Mouse (Mus musculus): Measurements from ENCODE around the gene Ctnnd2. TPM values are rescaled to one million over a fixed set of nuclear protein-coding genes. Genes with fewer than 3 reads are reported as not detected.

The Ctnnd2 gene
- polyA plus RNA-seq, 1 experiment: 0.08 TPM

GRCm38 (mm10) chr15:30369997-30370396 is 197.6 kb downstream of the Ctnnd2 start:
- Histone ChIP-seq H3K36me3 (replicated peaks; ENCODE audit: low read length) (no peaks in the 10 kb centered on the region), H3K4me3 (replicated peaks) (no peak overlapping the region), H3K9me3 (peaks cover 13% of the 10 kb centered on the region; the same call in 1 of the 2 replicates), H3K4me1 (no peaks in the 10 kb centered on the region), H3K27me3 (replicated peaks) (no peaks in the 10 kb centered on the region)
- no peak for TF ChIP-seq GATA1 (IDR thresholded peaks at IDR 0.05; ENCODE audit: borderline replicate concordance, low read length)
- no peak for TF ChIP-seq FLI1 (IDR thresholded peaks at IDR 0.05; ENCODE audit: low read length)

- Histone ChIP-seq H3K4me1 (no peaks in the 10 kb centered on the region), H3K36me3 (replicated peaks; ENCODE audit: low read length) (no peaks in the 10 kb centered on the region), H3K4me3 (replicated peaks) (no peak overlapping the region), H3K27me3 (replicated peaks) (no peaks in the 10 kb centered on the region), H3K9me3 (peaks cover 14% of the 10 kb centered on the region; the same call in 1 of the 2 replicates)
- TF ChIP-seq GATA1 (IDR thresholded peaks at IDR 0.05; ENCODE audit: borderline replicate concordance, low read length): no peak
- no peak for TF ChIP-seq FLI1 (IDR thresholded peaks at IDR 0.05; ENCODE audit: low read length)
Measured at GRCm38 (mm10) chr15:30371151-30371550, 198.8 kb downstream of the Ctnnd2 start.

GRCm38 (mm10) chr15:30373654-30374215 is 201.3 kb downstream of the Ctnnd2 start:
- Histone ChIP-seq H3K4me3 (replicated peaks) (no peak overlapping the region), H3K4me1 (no peaks in the 10 kb centered on the region), H3K36me3 (replicated peaks; ENCODE audit: low read length) (no peaks in the 10 kb centered on the region), H3K9me3 (peaks cover 11% of the 10 kb centered on the region; the same call in 1 of the 2 replicates), H3K27me3 (replicated peaks) (no peaks in the 10 kb centered on the region)
- no peak for TF ChIP-seq GATA1 (IDR thresholded peaks at IDR 0.05; ENCODE audit: borderline replicate concordance, low read length)
- TF ChIP-seq FLI1 (IDR thresholded peaks at IDR 0.05; ENCODE audit: low read length): no peak

- Histone ChIP-seq H3K27me3 (replicated peaks) (no peaks in the 10 kb centered on the region), H3K4me1 (no peaks in the 10 kb centered on the region), H3K36me3 (replicated peaks; ENCODE audit: low read length) (no peaks in the 10 kb centered on the region), H3K4me3 (replicated peaks) (no peak overlapping the region), H3K9me3 (peaks cover 11% of the 10 kb centered on the region; the same call in 1 of the 2 replicates)
- TF ChIP-seq FLI1 (IDR thresholded peaks at IDR 0.05; ENCODE audit: low read length): no peak
- no peak for TF ChIP-seq GATA1 (IDR thresholded peaks at IDR 0.05; ENCODE audit: borderline replicate concordance, low read length)
Measured at GRCm38 (mm10) chr15:30374907-30375306, 202.5 kb downstream of the Ctnnd2 start.

GRCm38 (mm10) chr15:30383075-30383842 is 210.9 kb downstream of the Ctnnd2 start:
- no peak for TF ChIP-seq GATA1 (IDR thresholded peaks at IDR 0.05; ENCODE audit: borderline replicate concordance, low read length)
- TF ChIP-seq FLI1 (IDR thresholded peaks at IDR 0.05; ENCODE audit: low read length): no peak
- 0 out of 2 replicates have a peak, but pooled peaks cover 3% of the 10 kb centered on the region for H3K9me3 ChIP-seq
- H3K4me1 ChIP-seq: no peaks in the 10 kb centered on the region
- no peak overlapping the region for H3K4me3 ChIP-seq (replicated peaks)
- H3K27me3 ChIP-seq (replicated peaks): no peaks in the 10 kb centered on the region
- H3K36me3 ChIP-seq (replicated peaks; ENCODE audit: low read length): no peaks in the 10 kb centered on the region

- TF ChIP-seq GATA1 (IDR thresholded peaks at IDR 0.05; ENCODE audit: borderline replicate concordance, low read length) (no peak), FLI1 (IDR thresholded peaks at IDR 0.05; ENCODE audit: low read length) (no peak)
- no peaks in the 10 kb centered on the region for H3K36me3 ChIP-seq (replicated peaks; ENCODE audit: low read length)
- H3K27me3 ChIP-seq (replicated peaks): no peaks in the 10 kb centered on the region
- H3K4me1 ChIP-seq: no peaks in the 10 kb centered on the region
- peaks cover 5% of the 10 kb centered on the region; the same call in 1 of the 2 replicates for H3K9me3 ChIP-seq
- no peak overlapping the region for H3K4me3 ChIP-seq (replicated peaks)
Measured at GRCm38 (mm10) chr15:30384386-30384785, 212.0 kb downstream of the Ctnnd2 start.

GRCm38 (mm10) chr15:30386489-30386888 is 214.1 kb downstream of the Ctnnd2 start:
- H3K4me1 ChIP-seq: no peaks in the 10 kb centered on the region
- peaks cover 7% of the 10 kb centered on the region; the same call in 1 of the 2 replicates for H3K9me3 ChIP-seq
- no peaks in the 10 kb centered on the region for H3K36me3 ChIP-seq (replicated peaks; ENCODE audit: low read length)
- H3K27me3 ChIP-seq (replicated peaks): no peaks in the 10 kb centered on the region
- TF ChIP-seq FLI1 (IDR thresholded peaks at IDR 0.05; ENCODE audit: low read length): no peak
- TF ChIP-seq GATA1 (IDR thresholded peaks at IDR 0.05; ENCODE audit: borderline replicate concordance, low read length): no peak
- H3K4me3 ChIP-seq (replicated peaks): no peak overlapping the region

- Histone ChIP-seq H3K4me1 (no peaks in the 10 kb centered on the region), H3K27me3 (replicated peaks) (no peaks in the 10 kb centered on the region), H3K36me3 (replicated peaks; ENCODE audit: low read length) (no peaks in the 10 kb centered on the region), H3K9me3 (peaks cover 7% of the 10 kb centered on the region; the same call in 1 of the 2 replicates), H3K4me3 (replicated peaks) (no peak overlapping the region)
- TF ChIP-seq FLI1 (IDR thresholded peaks at IDR 0.05; ENCODE audit: low read length) (no peak), GATA1 (IDR thresholded peaks at IDR 0.05; ENCODE audit: borderline replicate concordance, low read length) (no peak)
Measured at GRCm38 (mm10) chr15:30387244-30387643, 214.9 kb downstream of the Ctnnd2 start.

GRCm38 (mm10) chr15:30401111-30401510 is 228.7 kb downstream of the Ctnnd2 start:
- Histone ChIP-seq H3K4me1 (no peaks in the 10 kb centered on the region), H3K36me3 (replicated peaks; ENCODE audit: low read length) (no peaks in the 10 kb centered on the region), H3K4me3 (replicated peaks) (no peak overlapping the region), H3K9me3 (peaks cover 21% of the 10 kb centered on the region), H3K27me3 (replicated peaks) (no peaks in the 10 kb centered on the region)
- TF ChIP-seq GATA1 (IDR thresholded peaks at IDR 0.05; ENCODE audit: borderline replicate concordance, low read length) (no peak), FLI1 (IDR thresholded peaks at IDR 0.05; ENCODE audit: low read length) (no peak)

GRCm38 (mm10) chr15:30406254-30406653 is 233.9 kb downstream of the Ctnnd2 start:
- H3K9me3 ChIP-seq: peaks cover 5% of the 10 kb centered on the region; the same call in 1 of the 2 replicates

More at GRCm38 (mm10) chr15:30406254-30406653, 233.9 kb downstream of the Ctnnd2 start:
- Histone ChIP-seq H3K4me1 (no peaks in the 10 kb centered on the region), H3K4me3 (replicated peaks) (no peak overlapping the region), H3K27me3 (replicated peaks) (no peaks in the 10 kb centered on the region), H3K36me3 (replicated peaks; ENCODE audit: low read length) (no peaks in the 10 kb centered on the region)
- TF ChIP-seq FLI1 (IDR thresholded peaks at IDR 0.05; ENCODE audit: low read length) (no peak), GATA1 (IDR thresholded peaks at IDR 0.05; ENCODE audit: borderline replicate concordance, low read length) (no peak)
